In genomic region chr13:100511860-100512364, GRCm38 (mm10) we compare ENCODE assay signal across 13 mouse cellular contexts. TPM values are rescaled to one million over a fixed set of nuclear protein-coding genes. Genes with fewer than 3 reads are reported as not detected.
"Had no signal": no experiment of that assay in that cellular context is flagged by ENCODE, and none has a peak within 500 bp of the region (broad histone marks: within the 10 kb centered on the region; RNA-seq: fewer than 3 reads in every experiment).

No protein-coding gene starts in this region.

- H3K4me1 ChIP-seq: intestine, embryonic 15.5 days; neural tube, embryonic 12.5 days had no signal

- ATAC-seq: intestine, embryonic 15.5 days; midbrain, embryonic 13.5 days had no signal

- H3K27me3 ChIP-seq: intestine, embryonic 15.5 days; midbrain, embryonic 13.5 days; neural tube, embryonic 12.5 days had no signal

- H3K27ac ChIP-seq: intestine, embryonic 15.5 days; layer of hippocampus, adult 2 months; left cerebral cortex, adult 2 months; limb, embryonic 10.5 days; macrophage; midbrain, embryonic 13.5 days; neural tube, embryonic 12.5 days had no signal

- H3K4me2 ChIP-seq: intestine, embryonic 15.5 days; midbrain, embryonic 13.5 days; neural tube, embryonic 12.5 days had no signal

- H3K4me3 ChIP-seq: intestine, embryonic 15.5 days; layer of hippocampus, adult 2 months; left cerebral cortex, adult 2 months; limb, embryonic 10.5 days; midbrain, embryonic 13.5 days; myocyte; neural tube, embryonic 12.5 days had no signal

- DNase-seq: kidney, adult 18-20 months; kidney, postnatal 10 days; kidney, postnatal 4 days; right cerebral cortex, postnatal 14 days; thymus, postnatal 4 days had no signal

- H3K9ac ChIP-seq: intestine, embryonic 15.5 days; midbrain, embryonic 13.5 days; neural tube, embryonic 12.5 days had no signal

- H3K36me3 ChIP-seq: intestine, embryonic 15.5 days; limb, embryonic 10.5 days; midbrain, embryonic 13.5 days; neural tube, embryonic 12.5 days had no signal

- H3K9me3 ChIP-seq: intestine, embryonic 15.5 days; limb, embryonic 10.5 days; midbrain, embryonic 13.5 days; neural tube, embryonic 12.5 days had no signal

RNA-seq across cellular contexts. Expression of gene Ocln, which starts 40.6 kb away (rescaled TPM):
- polyA plus RNA-seq: macrophage had no signal

RNA-seq across cellular contexts. Expression of gene Naip1, which starts 59.2 kb away (rescaled TPM):
- polyA plus RNA-seq: limb, embryonic 10.5 days; midbrain, embryonic 13.5 days had no signal
